Mouse (Mus musculus) small intestine, adult 10 weeks (tissue): ENCODE results near the gene Szt2. TPM values are rescaled to one million over a fixed set of nuclear protein-coding genes. Genes with fewer than 3 reads are reported as not detected.

ENCODE experiments used
- polyA plus RNA-seq: library from polyadenylated mRNA; stranded (reverse); fragments of 350-450 nt; fragmentation: Illumina TruSeq; extraction: RNeasy Lipid Tissue Mini Kit (QIAGEN cat#74804); gene quantifications from one replicate; pipeline ENCODE4 v1.2.3, GENCODE M21; 2014; ENCODE audit warnings: low replicate concordance

Szt2 gene
- 0.22 TPM for polyA plus RNA-seq

GRCm38 (mm10) chr4:118409142-118409900, at the start of gene Szt2, which contains the start of gene Med8:
Gene Szt2, minus strand, starts transcription at chr4:118409273.
Gene Med8, plus strand, starts transcription at chr4:118409337.

DNA sequence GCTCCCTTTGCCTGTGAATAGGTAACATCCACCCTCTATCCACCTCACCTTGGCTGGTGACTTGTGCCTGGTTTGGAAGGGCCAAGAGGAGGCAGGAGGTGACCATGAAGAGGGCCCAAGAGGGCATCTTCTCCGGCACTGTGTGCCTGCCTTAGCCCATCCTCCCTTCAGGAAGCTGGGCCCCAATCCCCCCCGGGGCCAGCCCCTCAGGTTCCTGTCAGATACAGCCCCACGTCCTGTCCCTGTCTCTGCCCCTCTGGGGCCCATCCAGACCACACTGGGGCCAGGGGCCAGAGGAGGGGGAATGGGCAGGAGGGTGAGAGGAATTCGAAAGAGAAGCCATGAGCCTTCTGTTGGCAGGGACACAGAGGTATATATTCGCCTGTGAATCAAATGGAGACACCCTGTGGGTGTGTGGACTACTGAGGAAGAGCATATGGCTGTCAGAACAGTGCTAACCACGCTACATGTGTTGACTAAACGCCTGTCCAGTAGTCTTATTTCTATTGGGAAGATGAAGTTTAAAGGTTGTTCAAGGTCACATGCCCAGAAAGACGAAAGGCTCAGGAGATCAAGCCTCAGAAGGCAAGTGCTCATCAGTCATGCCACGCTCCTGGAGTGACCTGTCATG, 48.4 kb upstream of the Szt2 start, which contains the start of gene Mpl:
Mpl (minus strand) TSS at position 169 of the 631 bp plus-strand sequence.

DNA sequence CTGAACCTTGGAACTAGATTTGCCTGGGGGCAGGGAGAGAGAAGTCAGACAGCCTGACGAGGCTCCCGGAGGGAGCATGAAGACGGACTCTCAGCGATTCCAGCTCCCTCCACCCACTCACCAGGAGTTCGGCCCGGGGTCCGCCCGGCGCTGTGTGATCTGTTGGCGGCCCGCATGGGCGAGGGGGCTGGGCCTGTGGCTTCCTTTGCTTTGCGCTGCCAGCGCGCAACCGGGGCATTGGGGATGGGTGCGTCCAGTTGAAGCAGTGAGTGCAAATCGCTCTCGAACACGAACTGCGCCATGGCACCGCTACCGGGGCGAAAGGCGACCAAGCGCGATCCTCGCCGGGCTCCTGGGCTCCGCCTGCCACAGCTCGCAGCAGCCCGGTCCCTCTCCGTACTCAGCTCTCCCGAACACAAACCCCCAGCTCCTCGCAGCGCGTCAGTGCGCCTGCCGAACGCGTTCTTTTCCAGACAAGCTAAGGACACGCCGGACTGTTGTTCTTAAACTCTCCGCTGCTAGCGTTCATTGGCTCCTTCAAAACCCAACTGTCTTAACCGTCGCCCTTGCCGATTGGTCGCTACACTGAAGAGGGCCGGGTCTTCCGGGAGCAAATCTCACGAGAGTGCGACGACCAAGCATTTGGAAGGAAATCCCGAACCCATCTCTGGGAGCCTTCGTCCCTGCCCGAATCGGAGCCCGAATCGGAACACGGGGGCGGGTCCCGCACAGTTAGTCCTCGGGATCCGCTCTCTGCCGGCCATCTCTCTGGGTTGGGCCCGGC, 27.9 kb upstream of the Szt2 start, which contains the start of gene Cdc20:
Cdc20 (minus strand) TSS at position 533 of the 784 bp plus-strand sequence.

GRCm38 (mm10) chr4:118427768-118428451, 18.8 kb upstream of the Szt2 start, which contains the start of gene Elovl1:
Gene Elovl1, plus strand, starts transcription at chr4:118428093.

Other genes starting within 250 kb of the Szt2 start
- 2.4 TPM for gene Kdm4a, start 229.2 kb downstream of the Szt2 start, polyA plus RNA-seq
- gene Ptprf, start 117.9 kb downstream of the Szt2 start, polyA plus RNA-seq, result 4.3 TPM
- gene Med8, start 64 bp upstream of the Szt2 start, polyA plus RNA-seq, result 40.3 TPM
- gene Elovl1, start 18.8 kb upstream of the Szt2 start, polyA plus RNA-seq, result 22.9 TPM
- gene Cdc20, start 28.1 kb upstream of the Szt2 start, polyA plus RNA-seq, result 0.82 TPM
- gene Mpl, start 48.2 kb upstream of the Szt2 start, polyA plus RNA-seq, result not detected
- 0.33 TPM for gene Tie1, start 80.8 kb upstream of the Szt2 start, polyA plus RNA-seq
- gene 2610528J11Rik, start 117.7 kb upstream of the Szt2 start, polyA plus RNA-seq, result 12.7 TPM
- 3.4 TPM for gene Tmem125, start 134.8 kb upstream of the Szt2 start, polyA plus RNA-seq
- not detected for gene Cfap57, start 211.5 kb upstream of the Szt2 start, polyA plus RNA-seq
- gene Ebna1bp2, start 211.5 kb upstream of the Szt2 start, polyA plus RNA-seq, result 9.5 TPM
- gene Olfr62, start 249.7 kb upstream of the Szt2 start, polyA plus RNA-seq, result not detected